Mouse (Mus musculus): ENCODE results near the gene Ptpre.

DNA sequence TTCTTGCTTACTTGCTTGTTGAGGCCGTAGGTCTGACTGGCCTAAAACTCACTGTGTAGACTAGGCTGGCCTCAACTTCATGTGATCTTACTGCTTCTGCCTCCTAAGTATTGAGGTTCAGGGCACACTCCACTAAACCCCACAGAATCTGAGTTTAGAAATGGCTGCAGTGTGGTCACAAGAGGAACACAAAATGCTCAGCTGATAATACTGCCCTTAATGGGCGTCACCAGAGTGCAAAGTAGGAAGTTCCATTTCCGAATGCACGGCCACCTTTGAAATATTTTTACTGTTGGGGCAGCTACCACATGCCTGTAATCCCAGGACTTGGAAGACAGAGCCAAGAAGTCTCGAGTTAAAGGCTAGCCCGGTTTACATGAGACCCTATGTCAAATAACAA, 65.0 kb downstream of the Ptpre start:
- TF ChIP-seq CTCF (IDR thresholded peaks at IDR 0.05; ENCODE audit: low read depth, low read length) = no peak
- TF ChIP-seq POLR2A (IDR thresholded peaks at IDR 0.05; ENCODE audit: insufficient read depth, low read length) = no peak

Measured in ES-Bruce4 (cell line).